23 mouse cellular contexts compared by ENCODE assay signal in the genomic region with DNA sequence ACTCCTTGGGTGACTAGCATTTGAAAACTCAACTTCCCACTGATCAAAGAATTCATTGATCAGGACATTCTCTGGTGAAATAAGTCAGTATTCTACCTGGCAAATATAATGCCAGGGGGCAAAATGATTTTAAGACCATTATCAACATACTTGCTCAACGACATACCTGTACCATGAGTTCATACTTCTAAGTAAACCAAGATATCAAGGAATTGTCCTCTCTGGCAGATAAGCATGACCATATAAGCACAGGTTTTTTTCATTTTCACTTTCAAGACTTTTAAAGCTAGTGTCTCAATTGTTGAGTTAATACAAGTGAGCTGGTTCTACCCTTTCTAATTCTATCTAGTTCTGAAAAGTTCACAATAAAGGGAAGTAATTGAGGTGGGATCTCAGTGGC.
A peak's percentile ranks its signal among the peaks of the same experiment; 100 is the strongest.
DNase-seq lines count a peak whose midpoint lies in the region; ATAC-seq and TF ChIP-seq lines count a peak whose summit lies in the region.
"Had no signal": no experiment of that assay in that cellular context is flagged by ENCODE, and none has a peak within 500 bp of the region (broad histone marks: within the 10 kb centered on the region; RNA-seq: fewer than 3 reads in every experiment).

No protein-coding gene starts in this region.

- no peak for TF ChIP-seq EP300 in heart, adult 2 months (IDR thresholded peaks at IDR 0.05; ENCODE audit: insufficient read depth, low read depth, low read length)
- TF ChIP-seq EP300 in heart, postnatal 0 days (IDR thresholded peaks at IDR 0.05; ENCODE audit: low read depth) = no peak

- no peak for ATAC-seq in heart, postnatal 0 days (ENCODE audit: insufficient read depth, low read depth)
- no peak for ATAC-seq in heart, embryonic 12.5 days (ENCODE audit: insufficient number of reproducible peaks, low FRiP score)
- peak; percentile 58; the same call in 1 of the 2 replicates for ATAC-seq in intestine, embryonic 16.5 days
- ATAC-seq: forebrain, embryonic 14.5 days had no signal

- DNase-seq in heart, adult 2 months = no peak
- no peak for DNase-seq in heart, adult 9 months (ENCODE audit: low spot score in 2 of 2)
- DNase-seq in heart, postnatal 0 days (ENCODE audit: low spot score) = no peak
- no peak for DNase-seq in thymus, adult 2 months
- DNase-seq in kidney, postnatal 14 days = no peak
- DNase-seq: adrenal gland, adult 2 months; adrenal gland, postnatal 10 days; adrenal gland, postnatal 25 days; cerebellum, adult 11 months; cerebellum, adult 18-20 months; cerebellum, adult 8-10 months; cerebellum, adult 9-11 months; cerebellum, postnatal 14 days; cerebellum, postnatal 36 days; embryo, embryonic 11 days had no signal

- no peaks in the 10 kb centered on the region for H3K27me3 ChIP-seq in heart, adult 2 months (ENCODE audit: control insufficient read depth, insufficient read depth, low read length)
- H3K27me3 ChIP-seq in heart, postnatal 0 days (ENCODE audit: control insufficient read depth, insufficient read depth, low read length) = no peaks in the 10 kb centered on the region
- no peaks in the 10 kb centered on the region for H3K27me3 ChIP-seq in heart, embryonic 12.5 days (replicated peaks)
- no peaks in the 10 kb centered on the region for H3K27me3 ChIP-seq in intestine, embryonic 16.5 days (replicated peaks; ENCODE audit: control insufficient read depth, insufficient read depth, low read length)
- no peaks in the 10 kb centered on the region for H3K27me3 ChIP-seq in thymus, adult 2 months (ENCODE audit: control insufficient read depth, insufficient read depth, low read length)
- H3K27me3 ChIP-seq: embryonic facial prominence, embryonic 13.5 days; embryonic facial prominence, embryonic 15.5 days; forebrain, embryonic 12.5 days had no signal

- peak overlapping the region; percentile 3; the same call in 1 of the 2 replicates for H3K27ac ChIP-seq in heart, adult 2 months
- H3K27ac ChIP-seq in heart, postnatal 0 days (ENCODE audit: low read depth) = peak overlapping the region; percentile 34; the same call in 1 of the 2 replicates
- no peak overlapping the region for H3K27ac ChIP-seq in heart, embryonic 12.5 days (ENCODE audit: poor library complexity, severe bottlenecking)
- no peak overlapping the region for H3K27ac ChIP-seq in intestine, embryonic 16.5 days (ENCODE audit: low read length)
- no peak overlapping the region for H3K27ac ChIP-seq in thymus, adult 2 months (ENCODE audit: control insufficient read depth, insufficient read depth, low read length)
- H3K27ac ChIP-seq: embryonic facial prominence, embryonic 13.5 days; embryonic facial prominence, embryonic 15.5 days; forebrain, embryonic 10.5 days; forebrain, embryonic 12.5 days had no signal

- H3K4me3 ChIP-seq in heart, adult 2 months = no peak overlapping the region
- H3K4me3 ChIP-seq in heart, postnatal 0 days (ENCODE audit: low read depth, low read length) = no peak overlapping the region
- H3K4me3 ChIP-seq in heart, embryonic 12.5 days = no peak overlapping the region
- no peak overlapping the region for H3K4me3 ChIP-seq in intestine, embryonic 16.5 days (ENCODE audit: low read length)
- H3K4me3 ChIP-seq in thymus, adult 2 months (ENCODE audit: control insufficient read depth, insufficient read depth, low read length) = no peak overlapping the region
- H3K4me3 ChIP-seq: embryonic facial prominence, embryonic 13.5 days; embryonic facial prominence, embryonic 15.5 days; erythroblast, embryonic 14.5 days; forebrain, embryonic 10.5 days; forebrain, embryonic 12.5 days had no signal

- H3K4me2 ChIP-seq in heart, postnatal 0 days (ENCODE audit: low read depth, low read length) = no peak overlapping the region
- no peak overlapping the region for H3K4me2 ChIP-seq in heart, embryonic 12.5 days
- no peak overlapping the region for H3K4me2 ChIP-seq in intestine, embryonic 16.5 days (ENCODE audit: low read depth, low read length)
- H3K4me2 ChIP-seq: embryonic facial prominence, embryonic 13.5 days; embryonic facial prominence, embryonic 15.5 days; forebrain, embryonic 12.5 days had no signal

- no peaks in the 10 kb centered on the region for H3K79me2 ChIP-seq in heart, adult 2 months (replicated peaks; ENCODE audit: control insufficient read depth, insufficient read depth, low read length)

- TF ChIP-seq POLR2A in heart, adult 2 months (IDR thresholded peaks at IDR 0.05; ENCODE audit: insufficient read depth, low read depth, low read length) = no peak
- no peak for TF ChIP-seq POLR2A in thymus, adult 2 months (IDR thresholded peaks at IDR 0.05; ENCODE audit: control insufficient read depth, extremely low read depth, insufficient read depth, low read length, poor library complexity)

- 62% methylated on average over 1 of the region's 1 CpGs for WGBS in heart, adult 2 months
- 48% methylated on average over 1 of the region's 1 CpGs for WGBS in heart, postnatal 0 days
- WGBS in heart, embryonic 12.5 days = 69% methylated on average over 1 of the region's 1 CpGs
- 61% methylated on average over 1 of the region's 1 CpGs for WGBS in intestine, embryonic 16.5 days
- WGBS in thymus, adult 2 months = 96% methylated on average over 1 of the region's 1 CpGs

- peaks cover 1% of the 10 kb centered on the region; the same call in 1 of the 2 replicates for H3K4me1 ChIP-seq in heart, adult 2 months (ENCODE audit: control insufficient read depth, insufficient read depth, low read length)
- peaks cover 21% of the 10 kb centered on the region; the same call in 1 of the 2 replicates for H3K4me1 ChIP-seq in heart, postnatal 0 days (ENCODE audit: control insufficient read depth, insufficient read depth)
- H3K4me1 ChIP-seq in heart, embryonic 12.5 days (replicated peaks) = peaks cover 16% of the 10 kb centered on the region
- H3K4me1 ChIP-seq in intestine, embryonic 16.5 days (ENCODE audit: control insufficient read depth, insufficient read depth, low read length) = no peaks in the 10 kb centered on the region
- no peaks in the 10 kb centered on the region for H3K4me1 ChIP-seq in thymus, adult 2 months (replicated peaks; ENCODE audit: control insufficient read depth, insufficient read depth, low read length)
- H3K4me1 ChIP-seq: embryonic facial prominence, embryonic 13.5 days; embryonic facial prominence, embryonic 15.5 days; forebrain, embryonic 10.5 days had no signal

- intact Hi-C loops in heart, adult 2 months (cut with DNase I) = no loop called here

- no peaks in the 10 kb centered on the region for H3K9me3 ChIP-seq in heart, postnatal 0 days (replicated peaks; ENCODE audit: control insufficient read depth, low read length)
- H3K9me3 ChIP-seq in heart, embryonic 12.5 days (replicated peaks) = no peaks in the 10 kb centered on the region
- H3K9me3 ChIP-seq in intestine, embryonic 16.5 days (ENCODE audit: control insufficient read depth, low read length) = no peaks in the 10 kb centered on the region
- H3K9me3 ChIP-seq: embryonic facial prominence, embryonic 13.5 days; embryonic facial prominence, embryonic 15.5 days; forebrain, embryonic 10.5 days; forebrain, embryonic 12.5 days had no signal

- TF ChIP-seq CTCF in heart, adult 2 months (IDR thresholded peaks at IDR 0.05) = no peak
- TF ChIP-seq CTCF in heart, postnatal 0 days (IDR thresholded peaks at IDR 0.05; ENCODE audit: low read depth) = no peak
- no peak for TF ChIP-seq CTCF in thymus, adult 2 months (IDR thresholded peaks at IDR 0.05; ENCODE audit: borderline replicate concordance, control insufficient read depth, extremely low read depth, insufficient read depth, low read length, poor library complexity)

- peaks cover 2% of the 10 kb centered on the region for H3K36me3 ChIP-seq in heart, adult 2 months (ENCODE audit: control insufficient read depth, insufficient read depth, low read length)
- no peaks in the 10 kb centered on the region for H3K36me3 ChIP-seq in heart, postnatal 0 days (replicated peaks; ENCODE audit: control insufficient read depth, insufficient read depth, low read length)
- no peaks in the 10 kb centered on the region for H3K36me3 ChIP-seq in heart, embryonic 12.5 days
- no peaks in the 10 kb centered on the region for H3K36me3 ChIP-seq in intestine, embryonic 16.5 days (ENCODE audit: control insufficient read depth, insufficient read depth, low read length)
- no peaks in the 10 kb centered on the region for H3K36me3 ChIP-seq in thymus, adult 2 months (ENCODE audit: control insufficient read depth, insufficient read depth, low read length)
- H3K36me3 ChIP-seq: embryonic facial prominence, embryonic 13.5 days; embryonic facial prominence, embryonic 15.5 days; forebrain, embryonic 12.5 days had no signal

- no peak overlapping the region for H3K9ac ChIP-seq in heart, adult 2 months (ENCODE audit: low read depth, low read length)
- H3K9ac ChIP-seq in heart, postnatal 0 days (replicated peaks; ENCODE audit: low read depth, low read length) = no peak overlapping the region
- H3K9ac ChIP-seq in heart, embryonic 12.5 days = no peak overlapping the region
- H3K9ac ChIP-seq in intestine, embryonic 16.5 days (ENCODE audit: low read depth, low read length) = no peak overlapping the region
- H3K9ac ChIP-seq: embryonic facial prominence, embryonic 13.5 days; embryonic facial prominence, embryonic 15.5 days; forebrain, embryonic 12.5 days had no signal

Comparison
In these comparisons a context has a peak if more than half of its experiments do, and no peak if none do; other contexts are left out.
1. H3K27ac ChIP-seq: peak in heart, adult 2 months (single experiment) and heart, postnatal 0 days (single experiment); none in heart, embryonic 12.5 days (single experiment), intestine, embryonic 16.5 days (single experiment) and thymus, adult 2 months (single experiment).